Mouse (Mus musculus) kidney, embryonic 15.5 days (tissue): ENCODE measurements at regions not wholly inside any gene's neighbourhood (a gene's known extent, or its start where the extent isn't known, plus 50 kb on each side); places are given as distances from the start of the nearest gene placed in this dataset.
A peak's percentile ranks its signal among the peaks of the same experiment; 100 is the strongest.

Experiments
- ATAC-seq: fragments of 200-750 bp; cut with Nextera tagmentation; replicated peaks from 2 replicates; pipeline ENCODE4 v1.8.0; 2017; ENCODE audit warnings: moderate TSS enrichment; ENCODE audit not compliant: low FRiP score
- H3K27ac ChIP-seq: fragments of 300-500 bp; sonication (generic); 2 replicates; pipeline ENCODE4 v1.5.1; 2015; ENCODE audit warnings: mild to moderate bottlenecking, inconsistent platforms
- H3K27me3 ChIP-seq: fragments of 300-500 bp; sonication (generic); 2 replicates; pipeline ENCODE4 v1.6.1; 2015; ENCODE audit warnings: inconsistent platforms
- H3K36me3 ChIP-seq: fragments of 300-500 bp; sonication (generic); 2 replicates; pipeline ENCODE4 v1.6.1; 2015; ENCODE audit warnings: inconsistent platforms
- H3K4me1 ChIP-seq: fragments of 300-500 bp; sonication (generic); 2 replicates; pipeline ENCODE4 v1.6.1; 2015; ENCODE audit warnings: inconsistent platforms
- H3K4me2 ChIP-seq: fragments of 300-500 bp; sonication (generic); 2 replicates; pipeline ENCODE4 v1.6.1; 2015; ENCODE audit warnings: moderate library complexity, mild to moderate bottlenecking, inconsistent platforms
- H3K4me3 ChIP-seq: fragments of 300-500 bp; sonication (generic); replicated peaks from 2 replicates; pipeline ENCODE4 v1.5.1; 2015; ENCODE audit warnings: mild to moderate bottlenecking, inconsistent platforms
- H3K9ac ChIP-seq: fragments of 300-500 bp; sonication (generic); 2 replicates; pipeline ENCODE4 v1.6.1; 2015; ENCODE audit warnings: mild to moderate bottlenecking, inconsistent platforms
- H3K9me3 ChIP-seq: fragments of 300-500 bp; sonication (generic); replicated peaks from 2 replicates; pipeline ENCODE4 v1.6.1; 2016; ENCODE audit warnings: inconsistent platforms
- WGBS: fragments of 180-500 bp; shearing (Covaris S2); methylation state at CpG from one replicate; pipeline ENCODE4 v1.1.7; 2015; ENCODE audit warnings: mixed read lengths; 5-methylcytosine and 5-hydroxymethylcytosine counted together

DNA sequence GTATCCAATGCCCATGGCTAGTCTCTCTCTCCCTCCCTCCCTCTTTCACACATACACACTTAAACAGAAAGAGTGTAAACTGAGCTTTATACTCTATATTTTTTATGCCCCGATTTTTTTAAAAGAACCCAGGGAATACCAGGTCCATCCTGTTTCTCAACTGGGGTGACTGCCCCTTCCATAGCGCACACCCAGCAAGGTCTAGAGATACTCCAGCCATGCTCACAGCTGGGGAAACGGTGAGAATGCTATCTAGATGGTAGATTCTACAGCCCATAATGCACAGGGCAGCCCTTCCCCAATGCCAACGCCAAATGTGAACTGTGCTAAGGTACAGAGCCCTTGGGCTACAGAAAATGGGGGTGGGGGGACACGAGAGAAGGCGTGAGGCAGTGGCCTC is 51.2 kb upstream of the Tln2 start:
- ATAC-seq: no peak
- no peak overlapping the region for H3K27ac ChIP-seq
- H3K36me3 ChIP-seq: no peaks in the 10 kb centered on the region
- H3K9me3 ChIP-seq: no peaks in the 10 kb centered on the region
- no peak overlapping the region for H3K4me3 ChIP-seq
- peaks cover 21% of the 10 kb centered on the region for H3K4me1 ChIP-seq
- H3K27me3 ChIP-seq: no peaks in the 10 kb centered on the region
- 95% methylated on average over 6 of the region's 6 CpGs for WGBS
- no peak overlapping the region for H3K4me2 ChIP-seq
- H3K9ac ChIP-seq: no peak overlapping the region

DNA sequence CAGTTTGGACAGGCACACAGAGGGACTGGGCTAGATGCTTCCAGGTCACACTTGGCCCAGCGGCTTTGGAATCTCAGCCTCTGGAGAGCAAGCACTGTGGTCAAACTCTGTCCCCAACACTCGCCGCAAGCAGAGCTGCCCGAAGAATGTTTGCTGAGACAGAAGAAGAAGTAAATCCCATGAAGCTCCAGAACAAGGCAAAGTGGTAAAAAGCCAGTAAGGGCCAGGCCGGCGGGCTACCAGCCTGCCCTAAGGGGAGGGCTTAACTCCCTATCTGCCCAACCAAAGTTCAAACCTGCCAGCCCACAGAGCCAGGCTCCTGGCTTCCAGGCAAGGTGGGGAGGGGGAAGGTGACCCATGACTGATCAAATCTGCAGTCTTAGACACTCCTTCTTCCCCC is 52.2 kb upstream of the Tln2 start:
- peaks cover 19% of the 10 kb centered on the region for H3K4me1 ChIP-seq
- no peak overlapping the region for H3K9ac ChIP-seq
- no peak overlapping the region for H3K4me3 ChIP-seq
- H3K27me3 ChIP-seq: no peaks in the 10 kb centered on the region
- no peak overlapping the region for H3K4me2 ChIP-seq
- WGBS: 92% methylated on average over 6 of the region's 6 CpGs
- no peaks in the 10 kb centered on the region for H3K36me3 ChIP-seq
- ATAC-seq: no peak
- H3K9me3 ChIP-seq: no peaks in the 10 kb centered on the region
- no peak overlapping the region for H3K27ac ChIP-seq

DNA sequence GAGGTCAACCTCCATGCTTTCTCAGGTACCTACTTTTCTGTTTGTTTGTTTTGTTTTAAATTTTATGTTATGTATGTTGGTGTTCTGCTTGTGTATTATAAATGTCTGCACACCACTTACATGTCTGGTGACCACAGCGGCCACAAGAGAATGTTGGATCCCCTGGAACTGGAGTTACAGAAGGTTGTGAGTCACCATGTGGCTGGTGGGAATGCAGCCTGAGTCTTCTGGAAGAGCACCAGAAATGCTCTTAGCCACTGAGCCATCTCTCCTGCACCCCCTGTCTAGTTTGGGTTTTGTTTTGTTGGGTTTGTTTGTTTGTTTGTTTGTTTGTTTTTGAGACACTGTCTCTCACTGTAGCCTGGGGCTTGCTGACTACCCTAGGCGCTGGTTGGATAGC is 52.6 kb upstream of the Tln2 start:
- 86% methylated on average over 2 of the region's 2 CpGs for WGBS
- no peak overlapping the region for H3K4me3 ChIP-seq
- H3K27ac ChIP-seq: no peak overlapping the region
- H3K27me3 ChIP-seq: no peaks in the 10 kb centered on the region
- H3K4me1 ChIP-seq: peaks cover 23% of the 10 kb centered on the region
- no peak overlapping the region for H3K9ac ChIP-seq
- no peaks in the 10 kb centered on the region for H3K36me3 ChIP-seq
- no peak overlapping the region for H3K4me2 ChIP-seq
- ATAC-seq: no peak
- H3K9me3 ChIP-seq: no peaks in the 10 kb centered on the region

DNA sequence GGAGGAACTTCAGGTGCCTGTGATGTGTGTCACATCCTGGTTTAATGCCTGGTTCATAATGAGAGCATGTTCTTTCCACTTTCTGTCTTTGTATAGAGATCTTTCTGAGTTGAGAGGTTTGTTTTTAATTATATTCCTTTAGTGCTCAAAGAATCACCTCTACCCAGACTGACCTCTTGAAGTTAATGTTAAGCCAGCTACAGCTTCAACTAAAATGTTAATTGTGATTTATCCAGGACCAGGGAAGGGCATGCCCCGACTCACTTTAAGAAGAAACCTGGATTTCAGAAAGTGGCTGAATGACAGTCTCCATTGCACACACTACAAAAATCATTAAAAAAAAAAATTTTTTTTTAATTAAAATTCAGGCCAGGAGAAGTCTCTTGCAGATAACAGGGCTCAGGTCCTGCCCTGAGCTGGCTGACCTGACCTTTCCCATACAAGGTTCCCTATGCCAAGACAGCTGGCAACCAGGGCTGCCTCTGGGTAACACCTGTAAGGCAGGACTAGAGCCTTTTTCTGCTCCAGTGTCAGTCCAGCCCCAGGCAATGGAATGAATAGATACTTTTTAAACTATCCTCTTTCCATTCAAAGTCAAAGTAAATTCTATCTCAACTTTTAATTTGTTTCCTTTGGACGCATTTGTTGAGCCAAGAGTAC is 54.7 kb upstream of the Tln2 start:
- Histone ChIP-seq H3K4me3 (no peak overlapping the region), H3K27ac (no peak overlapping the region), H3K4me2 (no peak overlapping the region), H3K27me3 (no peaks in the 10 kb centered on the region), H3K9me3 (no peaks in the 10 kb centered on the region), H3K4me1 (peaks cover 19% of the 10 kb centered on the region), H3K36me3 (no peaks in the 10 kb centered on the region), H3K9ac (no peak overlapping the region)
- 87% methylated on average over 2 of the region's 2 CpGs for WGBS
- no peak for ATAC-seq

DNA sequence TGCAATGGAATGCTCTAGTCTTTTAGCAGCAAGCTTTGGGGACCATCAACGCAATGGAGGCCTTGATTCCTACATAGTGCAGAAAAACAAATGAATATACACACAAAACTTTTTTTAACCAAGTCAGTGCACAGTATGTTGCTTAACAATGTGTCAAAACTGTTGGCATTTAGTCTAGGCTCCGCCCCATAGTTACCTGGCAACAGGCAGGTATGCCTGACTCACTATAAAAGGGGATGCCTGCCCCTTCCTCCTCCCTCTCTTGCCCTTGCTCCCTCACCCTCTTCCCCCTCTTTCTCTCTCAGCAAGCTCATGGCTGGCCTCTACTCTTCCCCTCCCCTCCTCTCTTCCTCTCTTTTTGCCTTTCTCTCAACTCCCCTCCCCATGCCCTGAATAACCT is 56.7 kb upstream of the Tln2 start:
- 95% methylated on average over 2 of the region's 2 CpGs for WGBS
- Histone ChIP-seq H3K9me3 (no peaks in the 10 kb centered on the region), H3K27me3 (no peaks in the 10 kb centered on the region), H3K27ac (0 out of 2 replicates have a peak overlapping the region, but pooled peaks have one; percentile 6), H3K9ac (no peak overlapping the region), H3K4me2 (no peak overlapping the region), H3K4me3 (no peak overlapping the region), H3K36me3 (no peaks in the 10 kb centered on the region), H3K4me1 (peaks cover 24% of the 10 kb centered on the region)
- no peak for ATAC-seq

DNA sequence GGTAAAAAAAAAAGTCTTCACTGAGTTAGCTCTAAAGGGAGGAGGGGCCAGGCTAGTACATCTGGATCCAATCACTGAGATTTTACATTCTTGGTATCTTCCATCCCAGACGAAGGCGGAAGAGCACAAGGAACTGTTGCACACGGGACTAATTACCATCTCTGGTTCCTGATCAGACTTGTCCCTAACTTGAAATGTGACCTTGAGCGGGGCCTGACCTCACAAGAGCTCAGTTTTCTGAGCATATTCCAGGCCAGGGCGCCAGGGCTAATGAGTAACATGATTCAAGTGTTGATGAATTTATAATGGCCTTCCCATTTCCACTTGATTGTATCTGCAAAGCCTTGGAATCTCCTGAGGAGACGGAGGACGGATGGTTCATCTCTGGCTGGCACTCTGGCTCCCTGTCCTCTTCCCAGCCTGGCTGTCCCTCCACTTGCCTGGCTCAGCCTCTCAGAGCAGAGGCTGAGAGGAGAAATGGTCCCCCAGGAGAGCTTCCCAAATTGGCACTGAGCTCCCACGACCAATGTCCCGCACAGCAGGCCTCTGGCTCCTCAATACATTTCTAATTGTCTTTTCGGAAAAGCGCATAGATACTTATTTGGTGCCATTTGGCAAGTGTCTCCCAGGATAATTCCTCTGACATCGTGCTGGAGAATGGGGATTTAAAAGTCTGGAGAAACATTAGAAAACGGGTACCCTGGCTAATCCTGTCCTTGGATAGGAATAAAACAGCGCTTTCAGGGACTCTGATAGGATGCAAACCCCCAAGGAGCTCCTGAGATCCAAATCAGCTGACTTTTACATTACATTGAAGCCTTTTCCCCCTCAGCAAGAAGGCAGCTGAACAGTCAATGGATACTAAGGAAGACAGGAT is 58.1 kb upstream of the Tln2 start:
- Histone ChIP-seq H3K4me2 (no peak overlapping the region), H3K27ac (peak overlapping the region; percentile 33; the same call in 1 of the 2 replicates), H3K27me3 (no peaks in the 10 kb centered on the region), H3K9me3 (no peaks in the 10 kb centered on the region), H3K36me3 (no peaks in the 10 kb centered on the region), H3K9ac (no peak overlapping the region), H3K4me3 (no peak overlapping the region), H3K4me1 (peaks cover 24% of the 10 kb centered on the region)
- WGBS: 44% methylated on average over 14 of the region's 14 CpGs
- no peak for ATAC-seq

DNA sequence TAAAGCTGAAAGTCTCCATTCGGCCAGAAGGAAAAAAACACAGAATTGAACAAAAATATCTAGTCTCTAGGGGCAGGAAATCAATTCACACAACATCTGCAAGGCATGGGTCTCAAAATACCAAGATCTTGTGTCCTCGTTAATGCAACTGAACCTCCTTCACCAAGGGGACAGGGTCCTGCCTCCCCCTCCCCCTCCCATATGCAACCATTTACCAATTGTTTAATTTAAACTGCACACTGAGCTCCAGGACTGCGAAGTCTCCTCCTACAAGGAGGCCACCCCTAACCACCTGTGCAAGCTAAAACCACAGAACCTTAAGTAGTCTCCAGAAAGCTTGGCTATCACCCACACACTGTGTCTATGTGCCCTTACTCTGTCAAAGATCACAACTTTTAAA is 61.4 kb upstream of the Tln2 start:
- H3K9me3 ChIP-seq: no peaks in the 10 kb centered on the region
- peaks cover 24% of the 10 kb centered on the region for H3K4me1 ChIP-seq
- H3K27ac ChIP-seq: no peak overlapping the region
- no peak overlapping the region for H3K4me3 ChIP-seq
- no peaks in the 10 kb centered on the region for H3K27me3 ChIP-seq
- no peak overlapping the region for H3K9ac ChIP-seq
- no peak for ATAC-seq
- WGBS: 52% methylated on average over 3 of the region's 3 CpGs
- H3K36me3 ChIP-seq: no peaks in the 10 kb centered on the region
- no peak overlapping the region for H3K4me2 ChIP-seq

DNA sequence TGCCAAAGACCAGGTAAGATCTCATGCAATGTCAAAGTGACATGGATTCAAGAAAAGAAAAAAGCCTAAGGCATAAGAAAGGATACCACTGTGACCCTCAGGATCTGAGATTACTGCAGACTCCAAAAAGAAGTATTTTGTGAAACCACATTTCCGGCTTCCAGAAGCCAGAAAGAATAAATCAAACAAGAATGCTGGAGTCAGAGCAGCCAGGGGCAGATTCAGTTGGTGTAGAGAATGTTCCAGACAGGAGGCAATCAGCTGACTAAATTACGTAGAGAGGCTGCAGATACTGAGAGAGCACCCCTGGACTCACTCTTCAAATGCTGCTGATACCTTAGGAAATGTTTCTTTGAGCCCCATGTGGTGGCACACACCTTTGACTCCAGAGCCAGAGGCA is 67.7 kb upstream of the Tln2 start:
- Histone ChIP-seq H3K4me3 (no peak overlapping the region), H3K27ac (no peak overlapping the region), H3K27me3 (peaks cover 20% of the 10 kb centered on the region), H3K36me3 (no peaks in the 10 kb centered on the region), H3K9me3 (no peaks in the 10 kb centered on the region), H3K4me1 (peaks cover 17% of the 10 kb centered on the region), H3K9ac (no peak overlapping the region), H3K4me2 (no peak overlapping the region)
- ATAC-seq: no peak
- 61% methylated on average over 2 of the region's 2 CpGs for WGBS

DNA sequence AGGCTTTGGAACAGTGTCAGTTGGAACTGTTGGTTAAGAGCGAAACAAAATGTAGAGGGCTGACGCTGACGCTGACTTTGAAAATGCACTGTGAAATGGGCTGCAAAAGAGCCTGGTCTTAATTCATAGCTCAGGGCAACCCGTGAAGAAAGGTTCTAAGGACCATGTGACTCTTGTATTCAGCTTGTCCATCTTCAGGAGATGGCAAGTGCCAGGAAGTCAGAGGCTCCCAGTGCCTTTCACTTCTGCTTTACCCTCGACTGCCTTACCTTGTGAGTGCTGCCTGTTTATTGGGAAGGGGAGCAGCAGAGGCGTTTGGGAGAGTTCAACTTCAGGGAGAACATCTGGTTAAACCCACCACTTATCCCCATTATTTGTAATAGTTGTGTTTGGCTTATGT is 70.1 kb upstream of the Tln2 start:
- no peak for ATAC-seq
- Histone ChIP-seq H3K27me3 (peaks cover 28% of the 10 kb centered on the region), H3K4me3 (no peak overlapping the region), H3K9me3 (no peaks in the 10 kb centered on the region), H3K27ac (no peak overlapping the region), H3K9ac (no peak overlapping the region), H3K36me3 (no peaks in the 10 kb centered on the region), H3K4me1 (peaks cover 25% of the 10 kb centered on the region), H3K4me2 (no peak overlapping the region)
- WGBS: 41% methylated on average over 6 of the region's 6 CpGs

DNA sequence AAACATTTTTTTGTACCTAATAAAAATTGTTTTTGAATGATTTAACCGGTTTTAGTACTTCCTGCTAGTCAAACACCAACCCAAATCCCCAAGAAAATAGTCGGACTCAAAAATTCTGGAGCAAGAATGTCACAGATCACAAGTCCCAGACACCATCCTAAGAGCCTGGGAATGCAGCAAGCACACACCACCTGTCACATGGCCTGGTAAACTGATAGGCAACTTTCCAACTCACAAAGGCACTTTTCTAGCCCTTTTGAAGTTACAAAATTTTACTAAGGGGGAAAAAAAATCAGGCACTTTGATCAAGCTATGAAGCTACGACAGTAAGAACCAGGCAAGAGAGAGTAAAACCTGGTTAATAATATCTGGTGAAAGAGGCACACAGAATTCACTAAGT is 70.7 kb upstream of the Tln2 start:
- H3K36me3 ChIP-seq: no peaks in the 10 kb centered on the region
- no peak for ATAC-seq
- peaks cover 25% of the 10 kb centered on the region for H3K4me1 ChIP-seq
- H3K4me2 ChIP-seq: no peak overlapping the region
- H3K27ac ChIP-seq: no peak overlapping the region
- H3K27me3 ChIP-seq: peaks cover 33% of the 10 kb centered on the region
- no peak overlapping the region for H3K4me3 ChIP-seq
- H3K9ac ChIP-seq: no peak overlapping the region
- WGBS: 60% methylated on average over 3 of the region's 3 CpGs
- H3K9me3 ChIP-seq: no peaks in the 10 kb centered on the region

DNA sequence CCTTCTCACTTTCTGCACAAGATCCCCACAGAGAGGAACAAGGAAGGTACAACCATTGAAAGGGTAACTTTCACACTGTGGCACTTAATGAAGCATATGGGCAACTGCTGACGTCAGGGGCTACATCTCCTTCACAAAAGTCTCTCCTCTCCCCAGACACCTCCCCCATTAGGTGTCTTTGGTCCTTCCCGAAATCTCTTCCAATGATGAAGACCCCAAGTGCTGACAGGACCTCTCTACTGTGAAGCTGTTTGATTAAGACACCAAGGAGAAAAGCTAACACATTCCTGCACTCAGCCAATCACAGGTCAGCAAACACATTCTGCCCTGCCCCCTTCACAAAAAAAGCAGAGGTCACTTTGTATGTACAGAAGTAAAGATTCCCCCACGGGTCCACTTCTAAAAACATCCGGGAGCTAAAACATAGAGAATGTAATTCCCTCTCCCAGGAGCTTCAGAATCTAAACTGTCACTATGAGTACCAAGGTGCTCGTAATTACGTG is 72.3 kb upstream of the Tln2 start:
- Histone ChIP-seq H3K27ac (no peak overlapping the region), H3K9me3 (no peaks in the 10 kb centered on the region), H3K4me2 (peak overlapping the region; percentile 91), H3K27me3 (peaks cover 48% of the 10 kb centered on the region), H3K4me3 (peak overlapping the region; percentile 93), H3K4me1 (peaks cover 25% of the 10 kb centered on the region), H3K9ac (peak overlapping the region; percentile 82; the same call in 1 of the 2 replicates), H3K36me3 (no peaks in the 10 kb centered on the region)
- no peak for ATAC-seq
- WGBS: 3% methylated on average over 6 of the region's 6 CpGs

DNA sequence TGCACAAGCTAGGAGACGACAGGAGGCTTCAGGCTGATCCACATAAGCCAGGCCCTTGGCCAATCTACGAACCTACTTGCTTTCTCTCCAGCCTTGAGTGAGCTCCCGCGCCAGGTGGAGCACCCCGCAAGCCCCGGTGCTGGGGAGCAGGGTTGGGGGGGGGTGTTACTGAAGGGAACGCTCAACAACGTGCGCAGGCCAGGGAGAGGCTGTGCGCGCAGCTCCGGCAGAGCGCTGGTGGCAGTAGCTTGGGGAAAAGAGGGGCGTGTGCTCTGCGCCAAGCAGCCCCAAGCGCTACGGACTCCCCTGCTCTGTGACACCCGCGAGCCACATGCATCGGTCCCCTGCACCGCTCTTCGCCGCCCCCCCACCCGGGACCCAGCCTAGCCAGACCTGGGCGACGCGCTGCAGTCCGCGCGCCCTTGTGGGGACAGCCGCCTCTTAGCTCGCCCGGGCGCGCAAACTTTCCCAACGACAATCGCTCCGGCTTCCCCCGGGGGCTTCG is 73.1 kb upstream of the Tln2 start:
- Histone ChIP-seq H3K27me3 (peaks cover 49% of the 10 kb centered on the region), H3K4me1 (peaks cover 23% of the 10 kb centered on the region), H3K4me2 (peak overlapping the region; percentile 91), H3K27ac (0 out of 2 replicates have a peak overlapping the region, but pooled peaks have one; percentile 85), H3K4me3 (peak overlapping the region; percentile 93), H3K36me3 (no peaks in the 10 kb centered on the region), H3K9ac (peak overlapping the region; percentile 82), H3K9me3 (no peaks in the 10 kb centered on the region)
- WGBS: under 1% methylated on average over 40 of the region's 40 CpGs
- ATAC-seq: peak; percentile 66
